Mouse (Mus musculus) MEL (cell line): ENCODE results near the gene Hat1. TPM values are rescaled to one million over a fixed set of nuclear protein-coding genes. Genes with fewer than 3 reads are reported as not detected.

Experiments
- DNase-seq: peaks from one replicate; pipeline ENCODE4 v3.0.0; 2011; ENCODE audit warnings: low read depth, low spot score
- H3K27ac ChIP-seq: 2 replicates; pipeline ENCODE4 v1.5.1; 2012; ENCODE audit warnings: low read depth, mild to moderate bottlenecking, control low read depth, low read length, moderate library complexity; ENCODE audit not compliant: control insufficient read depth
- H3K27me3 ChIP-seq, 2 experiments: fragments of 150-350 bp in 1 of 2; sonication (generic) in 1 of 2; 2 replicates each; pipeline ENCODE4 v1.6.1; 2012; ENCODE audit warnings: low read length in 2 of 2, mild to moderate bottlenecking in 2 of 2, improper control_type of control experiment in 1 of 2, moderate library complexity in 1 of 2; ENCODE audit not compliant: insufficient read depth in 2 of 2, control insufficient read depth in 1 of 2
- H3K36me3 ChIP-seq, 2 experiments: 2 replicates each; pipeline ENCODE4 v1.6.1; 2012 to 2014; ENCODE audit warnings: low read length in 2 of 2, improper control_type of control experiment in 1 of 2, inconsistent platforms in 1 of 2, mild to moderate bottlenecking in 1 of 2; ENCODE audit not compliant: insufficient read depth in 2 of 2, control insufficient read depth in 1 of 2
- H3K4me1 ChIP-seq, 2 experiments: fragments of 150-350 bp in 1 of 2; sonication (generic) in 1 of 2; 2 replicates each; pipeline ENCODE4 v1.6.1; 2012; ENCODE audit warnings: low read length in 2 of 2, improper control_type of control experiment in 1 of 2, mild to moderate bottlenecking in 1 of 2; ENCODE audit not compliant: insufficient read depth in 2 of 2, control insufficient read depth in 1 of 2
- H3K4me3 ChIP-seq, 2 experiments: fragments of 150-350 bp in 1 of 2; sonication (generic) in 1 of 2; 2 replicates each; pipeline ENCODE4 v1.5.1; 2012; ENCODE audit warnings: low read depth in 2 of 2, low read length in 2 of 2, mild to moderate bottlenecking in 2 of 2, moderate library complexity in 2 of 2, control low read depth in 1 of 2, improper control_type of control experiment in 1 of 2; ENCODE audit not compliant: control insufficient read depth in 1 of 2, insufficient read depth in 1 of 2
- H3K79me2 ChIP-seq: 2 replicates; pipeline ENCODE4 v1.6.1; 2012; ENCODE audit warnings: mild to moderate bottlenecking, low read length, moderate library complexity; ENCODE audit not compliant: control insufficient read depth, poor library complexity, insufficient read depth
- H3K9ac ChIP-seq: 2 replicates; pipeline ENCODE4 v1.6.1; 2012; ENCODE audit warnings: low read depth, mild to moderate bottlenecking, control low read depth, low read length, moderate library complexity; ENCODE audit not compliant: control insufficient read depth, poor library complexity, severe bottlenecking
- H3K9me3 ChIP-seq: fragments of 150-350 bp; sonication (generic); replicated peaks from 2 replicates; pipeline ENCODE4 v1.6.1; 2012; ENCODE audit warnings: mild to moderate bottlenecking, low read length, improper control_type of control experiment, moderate library complexity; ENCODE audit not compliant: insufficient read depth
- BHLHE40 ChIP-seq: IDR thresholded peaks from 2 replicates; pipeline ENCODE4 v1.6.1; 2012; ENCODE audit warnings: low read depth, mild to moderate bottlenecking, inconsistent platforms, low read length, improper control_type of control experiment, borderline replicate concordance
- CHD1 ChIP-seq: IDR thresholded peaks from 2 replicates; pipeline ENCODE4 v1.6.1; 2012; ENCODE audit warnings: low read depth, mild to moderate bottlenecking, inconsistent platforms, low read length, improper control_type of control experiment
- CHD2 ChIP-seq: IDR thresholded peaks from 2 replicates; pipeline ENCODE4 v1.6.1; 2011; ENCODE audit warnings: low read length, improper control_type of control experiment
- CTCF ChIP-seq, 3 experiments: IDR thresholded peaks in 2 of 3; conservative IDR thresholded peaks in 1 of 3; 2 replicates each; pipeline ENCODE4 v1.5.1; 2011 to 2012; ENCODE audit warnings: low read length in 3 of 3, low read depth in 2 of 3, mild to moderate bottlenecking in 2 of 3, improper control_type of control experiment in 1 of 3, inconsistent platforms in 1 of 3, mixed read lengths in 1 of 3, moderate library complexity in 1 of 3; ENCODE audit not compliant: control insufficient read depth in 1 of 3, insufficient read depth in 1 of 3, poor library complexity in 1 of 3, severe bottlenecking in 1 of 3
- E2F4 ChIP-seq: IDR thresholded peaks from 2 replicates; pipeline ENCODE4 v1.6.1; 2011; ENCODE audit warnings: low read depth, low read length, improper control_type of control experiment, borderline replicate concordance
- ELF1 ChIP-seq: IDR thresholded peaks from 2 replicates; pipeline ENCODE4 v1.6.1; 2014; ENCODE audit warnings: low read depth, mild to moderate bottlenecking, inconsistent platforms, low read length, improper control_type of control experiment, moderate library complexity
- EP300 ChIP-seq, 2 experiments: IDR thresholded peaks; 2 replicates each; pipeline ENCODE4 v1.6.1; 2011; ENCODE audit warnings: improper control_type of control experiment in 2 of 2, low read length in 2 of 2, low read depth in 1 of 2, mild to moderate bottlenecking in 1 of 2
- ETS1 ChIP-seq: IDR thresholded peaks from 2 replicates; pipeline ENCODE4 v1.6.1; 2012; ENCODE audit warnings: low read depth, mild to moderate bottlenecking, inconsistent platforms, low read length, improper control_type of control experiment, moderate library complexity
- GABPA ChIP-seq: IDR thresholded peaks from 2 replicates; pipeline ENCODE4 v1.6.1; 2012; ENCODE audit warnings: low read depth, mild to moderate bottlenecking, inconsistent platforms, low read length, improper control_type of control experiment, moderate library complexity
- GATA1 ChIP-seq: IDR thresholded peaks from 2 replicates; pipeline ENCODE4 v1.6.1; 2011; ENCODE audit warnings: low read depth, low read length, improper control_type of control experiment
- HCFC1 ChIP-seq: IDR thresholded peaks from 2 replicates; pipeline ENCODE4 v1.6.1; 2012; ENCODE audit warnings: low read depth, mild to moderate bottlenecking, inconsistent platforms, low read length, improper control_type of control experiment, moderate library complexity
- JUND ChIP-seq: IDR thresholded peaks from 2 replicates; pipeline ENCODE4 v1.6.1; 2011; ENCODE audit warnings: low read depth, mild to moderate bottlenecking, improper control_type of control experiment, low read length
- MAFK ChIP-seq: IDR thresholded peaks from 2 replicates; pipeline ENCODE4 v1.6.1; 2011; ENCODE audit warnings: low read depth, mild to moderate bottlenecking, low read length, improper control_type of control experiment, borderline replicate concordance
- MAX ChIP-seq: IDR thresholded peaks from 2 replicates; pipeline ENCODE4 v1.6.1; 2011; ENCODE audit warnings: low read length, improper control_type of control experiment
- MEF2A ChIP-seq: IDR thresholded peaks from 2 replicates; pipeline ENCODE4 v1.6.1; 2014; ENCODE audit warnings: low read depth, mild to moderate bottlenecking, inconsistent platforms, low read length, improper control_type of control experiment; ENCODE audit not compliant: poor library complexity, insufficient replicate concordance, severe bottlenecking; ENCODE audit errors: extremely low read depth
- MXI1 ChIP-seq: IDR thresholded peaks from 2 replicates; pipeline ENCODE4 v1.6.1; 2011; ENCODE audit warnings: mild to moderate bottlenecking, low read depth, low read length, improper control_type of control experiment
- MYB ChIP-seq: IDR thresholded peaks from 2 replicates; pipeline ENCODE4 v1.6.1; 2011; ENCODE audit warnings: mild to moderate bottlenecking, low read depth, low read length, improper control_type of control experiment
- NELFE ChIP-seq: IDR thresholded peaks from 2 replicates; pipeline ENCODE4 v1.6.1; 2011; ENCODE audit warnings: low read depth, low read length, improper control_type of control experiment
- POLR2A ChIP-seq, 2 experiments: IDR thresholded peaks; 2 replicates each; pipeline ENCODE4 v1.6.1; 2011 to 2012; ENCODE audit warnings: low read length in 2 of 2, mild to moderate bottlenecking in 2 of 2, control low read depth in 1 of 2, improper control_type of control experiment in 1 of 2, low read depth in 1 of 2, moderate library complexity in 1 of 2; ENCODE audit not compliant: control insufficient read depth in 1 of 2, insufficient read depth in 1 of 2, poor library complexity in 1 of 2
- POLR2AphosphoS2 ChIP-seq: IDR thresholded peaks from 2 replicates; pipeline ENCODE4 v1.6.1; 2011; ENCODE audit warnings: low read length, improper control_type of control experiment
- SMC3 ChIP-seq: IDR thresholded peaks from 2 replicates; pipeline ENCODE4 v1.6.1; 2011; ENCODE audit warnings: low read depth, low read length, improper control_type of control experiment
- TAL1 ChIP-seq: IDR thresholded peaks from 2 replicates; pipeline ENCODE4 v1.6.1; 2012; ENCODE audit warnings: mild to moderate bottlenecking, inconsistent platforms, low read length, moderate library complexity, mixed read lengths
- TBP ChIP-seq: IDR thresholded peaks from 2 replicates; pipeline ENCODE4 v1.8.0; 2011; ENCODE audit warnings: low read depth, low read length, improper control_type of control experiment
- TCF12 ChIP-seq: IDR thresholded peaks from 2 replicates; pipeline ENCODE4 v1.6.1; 2014; ENCODE audit warnings: low read depth, mild to moderate bottlenecking, inconsistent platforms, low read length, improper control_type of control experiment, moderate library complexity
- UBTF ChIP-seq: IDR thresholded peaks from 2 replicates; pipeline ENCODE4 v1.6.1; 2012; ENCODE audit warnings: low read depth, mild to moderate bottlenecking, inconsistent platforms, low read length, improper control_type of control experiment, moderate library complexity, borderline replicate concordance; ENCODE audit not compliant: insufficient read depth
- USF1 ChIP-seq: IDR thresholded peaks from 2 replicates; pipeline ENCODE4 v1.6.1; 2014; ENCODE audit warnings: low read depth, mild to moderate bottlenecking, inconsistent platforms, low read length, improper control_type of control experiment, moderate library complexity
- ZC3H11A ChIP-seq: IDR thresholded peaks from 2 replicates; pipeline ENCODE4 v1.6.1; 2012; ENCODE audit warnings: low read depth, mild to moderate bottlenecking, inconsistent platforms, low read length, improper control_type of control experiment
- ZKSCAN1 ChIP-seq: IDR thresholded peaks from 2 replicates; pipeline ENCODE4 v1.6.1; 2012; ENCODE audit warnings: low read depth, mild to moderate bottlenecking, inconsistent platforms, low read length, improper control_type of control experiment, moderate library complexity
- ZMIZ1 ChIP-seq: IDR thresholded peaks from 2 replicates; pipeline ENCODE4 v1.6.1; 2012; ENCODE audit warnings: low read depth, mild to moderate bottlenecking, inconsistent platforms, low read length, improper control_type of control experiment, moderate library complexity
- ZNF384 ChIP-seq: IDR thresholded peaks from 2 replicates; pipeline ENCODE4 v1.6.1; 2012; ENCODE audit warnings: low read depth, mild to moderate bottlenecking, inconsistent platforms, low read length, improper control_type of control experiment
- polyA plus RNA-seq, 2 experiments: library from polyadenylated mRNA; stranded (reverse) in 1 of 2; unstranded in 1 of 2; fragments of >175 nt in 1 of 2; fragments of >200 nt in 1 of 2; gene quantifications; 2 replicates each; pipeline versions ENCODE4 v1.2.1 to v1.2.4; 2012; ENCODE audit warnings: low replicate concordance in 2 of 2, low read depth in 1 of 2; ENCODE audit not compliant: insufficient read length in 2 of 2, insufficient read depth in 1 of 2, missing spikeins in 1 of 2
- total RNA-seq: library from RNA; depleted of rRNA; stranded (reverse); fragments of 300-350 nt; gene quantifications from 2 replicates; pipeline ENCODE4 v1.2.3, GENCODE M21; 2012

The Hat1 gene
- total and polyA plus RNA-seq, 3 experiments = 167 TPM; not detected in 1

GRCm38 (mm10) chr2:71461139-71461538 is 72.4 kb downstream of the Hat1 start:
- Histone ChIP-seq H3K27ac (peak overlapping the region; percentile 88), H3K4me3 (peak overlapping the region; percentile 4 to 28; a peak in 1 of 4 replicates), H3K36me3 (peaks cover 0 to 35% of the 10 kb centered on the region in 2 experiments; a peak in 2 of 4 replicates), H3K4me1 (peaks cover 29 to 32% of the 10 kb centered on the region in 2 experiments), H3K79me2 (peaks cover 4% of the 10 kb centered on the region), H3K9ac (peak overlapping the region; percentile 37), H3K27me3 (no peaks in the 10 kb centered on the region), H3K9me3 (no peaks in the 10 kb centered on the region)
- TF ChIP-seq GATA1 (0 out of 2 replicates have a peak, but pooled peaks have one; percentile 29), MAFK (0 out of 2 replicates have a peak, but pooled peaks have one; percentile 8), EP300 (IDR thresholded peaks at IDR 0.05; ENCODE audit: low read depth in 1 of 2, low read length in 2 of 2) (peak; percentile 7 to 50; a peak in 2 of 4 replicates), SMC3 (no peak)
- DNase-seq = peak; percentile 79

- DNase-seq = peak; percentile 94
- Histone ChIP-seq H3K27me3 (no peaks in the 10 kb centered on the region), H3K9ac (peak overlapping the region; percentile 42), H3K79me2 (peaks cover 4% of the 10 kb centered on the region), H3K36me3 (peaks cover 0 to 35% of the 10 kb centered on the region in 2 experiments; a peak in 2 of 4 replicates), H3K4me1 (peaks cover 29 to 32% of the 10 kb centered on the region in 2 experiments), H3K4me3 (peak overlapping the region; percentile 6 to 25; a peak in 1 of 4 replicates), H3K9me3 (no peaks in the 10 kb centered on the region), H3K27ac (peak overlapping the region; percentile 90)
- TF ChIP-seq JUND (no peak), MAFK (no peak), MEF2A (no peak), CHD1 (no peak), CTCF (IDR thresholded peaks at IDR 0.05 in 2 of 3, conservative IDR thresholded peaks at IDR 0.05 in 1 of 3; ENCODE audit: control insufficient read depth in 1 of 3, insufficient read depth in 1 of 3, low read depth in 2 of 3, low read length in 3 of 3, poor library complexity in 1 of 3, severe bottlenecking in 1 of 3) (no peak), MYB (no peak), POLR2A (IDR thresholded peaks at IDR 0.05; ENCODE audit: control insufficient read depth in 1 of 2, insufficient read depth in 1 of 2, low read depth in 1 of 2, low read length in 2 of 2, poor library complexity in 1 of 2) (no peak; a peak in 1 of 4 replicates), GABPA (no peak), MAX (no peak), ELF1 (no peak), POLR2AphosphoS2 (no peak), ZC3H11A (no peak), GATA1 (peak; percentile 98), MXI1 (no peak), TCF12 (peak; percentile 98), TBP (peak; percentile 46; the same call in 1 of the 2 replicates), ZMIZ1 (no peak), HCFC1 (peak; percentile 35; the same call in 1 of the 2 replicates), UBTF (no peak), TAL1 (peak; percentile 98), SMC3 (0 out of 2 replicates have a peak, but pooled peaks have one; percentile 8), EP300 (IDR thresholded peaks at IDR 0.05; ENCODE audit: low read depth in 1 of 2, low read length in 2 of 2) (peak; percentile 92 to 98), ZKSCAN1 (no peak), CHD2 (peak; percentile 77), USF1 (no peak), BHLHE40 (peak; percentile 46), ETS1 (peak; percentile 91), NELFE (no peak), E2F4 (no peak), ZNF384 (no peak)
Observed at GRCm38 (mm10) chr2:71461589-71461988, 72.8 kb downstream of the Hat1 start.
